Mouse (Mus musculus): ENCODE data around the gene Blm. TPM values are rescaled to one million over a fixed set of nuclear protein-coding genes. Genes with fewer than 3 reads are reported as not detected.

Gene Blm
- polyA plus RNA-seq, 2 experiments, result 19.8 to 24.8 TPM

DNA sequence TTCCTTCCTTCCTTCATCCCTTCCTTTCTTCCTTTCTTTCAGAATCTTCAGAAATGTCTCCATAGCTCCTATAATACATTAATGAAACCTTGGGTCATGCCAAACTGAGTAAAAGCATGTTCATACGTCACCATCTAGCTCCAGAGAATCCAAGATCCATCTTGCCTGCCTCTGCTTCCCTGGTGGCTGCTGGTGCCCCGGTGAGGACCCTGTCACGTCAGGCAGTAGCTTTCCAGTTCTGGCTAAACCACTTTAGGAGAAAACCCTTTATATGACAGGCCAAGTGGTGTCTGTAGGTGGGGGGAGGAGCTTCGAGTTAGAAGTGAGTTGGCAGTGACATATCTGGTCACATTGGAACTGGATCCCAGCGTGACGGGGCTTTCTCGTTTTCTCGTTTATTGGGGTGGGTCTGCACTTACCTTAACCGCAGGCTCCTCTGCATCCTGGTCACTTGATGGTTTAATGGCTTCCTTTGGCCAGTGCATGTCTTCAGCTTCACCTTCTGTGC is 129.7 kb downstream of the Blm start, which contains the start of gene Furin:
Furin (minus strand) TSS at position 249 of the 508 bp plus-strand sequence.
- WGBS (ENCODE audit: insufficient replicate concordance), result 53% methylated on average over 9 of the region's 9 CpGs
- peaks cover 0 to 8% of the 10 kb centered on the region in 2 experiments; a peak in 1 of 4 replicates for H3K4me1 ChIP-seq (replicated peaks; ENCODE audit: control insufficient read depth in 2 of 2, insufficient read depth in 2 of 2, low read length in 1 of 2)
- TF ChIP-seq EP300 (IDR thresholded peaks at IDR 0.05; ENCODE audit: low read depth) (no peak), CTCF (IDR thresholded peaks at IDR 0.05; ENCODE audit: low read depth) (no peak)
- DNase-seq (ENCODE audit: low read depth in 3 of 3, low spot score in 3 of 3) (no peak), ATAC-seq (ENCODE audit: insufficient read depth) (no peak)
- no peak within 1 kb of the TSS for H3K4me2 ChIP-seq (ENCODE audit: low read depth)
- H3K9me3 ChIP-seq (ENCODE audit: control insufficient read depth, low read length), result no peaks in the 10 kb centered on the region
- no peak within 1 kb of the TSS for H3K4me3 ChIP-seq (ENCODE audit: insufficient read depth in 1 of 2, low read depth in 2 of 2, low read length in 2 of 2)
- H3K27me3 ChIP-seq (ENCODE audit: control insufficient read depth, insufficient read depth, low read length), result peaks cover 32% of the 10 kb centered on the region
- no peak within 1 kb of the TSS for H3K9ac ChIP-seq (replicated peaks)
- H3K36me3 ChIP-seq (replicated peaks; ENCODE audit: control insufficient read depth, insufficient read depth, low read depth), result no peaks in the 10 kb centered on the region
- H3K27ac ChIP-seq, result no peak within 1 kb of the TSS

Other genes with a start within 250 kb of the Blm start
- gene Prc1, start 240.7 kb downstream of the Blm start, polyA plus RNA-seq (2012; rRNA removed), result 61.6 and 76.5 TPM in 2 replicates
- gene Prc1, start 240.7 kb downstream of the Blm start, polyA plus RNA-seq (2014; fragmentation: Nextera tagmentation; extraction: Ambion mirVana), result 131 TPM in 2 replicates
- 4.4 and 6.6 TPM in 2 replicates for gene Rccd1, start 210.7 kb downstream of the Blm start, polyA plus RNA-seq (2012; rRNA removed)
- gene Rccd1, start 210.7 kb downstream of the Blm start, polyA plus RNA-seq (2014; fragmentation: Nextera tagmentation; extraction: Ambion mirVana), result 1.6 and 2.8 TPM in 2 replicates
- 3.8 and 7.1 TPM in 2 replicates for gene Unc45a, start 194.1 kb downstream of the Blm start, polyA plus RNA-seq (2012; rRNA removed)
- gene Unc45a, start 194.1 kb downstream of the Blm start, polyA plus RNA-seq (2014; fragmentation: Nextera tagmentation; extraction: Ambion mirVana), result 5.6 and 7.3 TPM in 2 replicates
- gene Hddc3, start 192.0 kb downstream of the Blm start, polyA plus RNA-seq (2012; rRNA removed), result 5.0 and 5.3 TPM in 2 replicates
- 2.8 and 4.6 TPM in 2 replicates for gene Hddc3, start 192.0 kb downstream of the Blm start, polyA plus RNA-seq (2014; fragmentation: Nextera tagmentation; extraction: Ambion mirVana)
- 4.9 TPM in 2 replicates for gene Man2a2, start 163.7 kb downstream of the Blm start, polyA plus RNA-seq (2012; rRNA removed)
- 1.5 and 1.7 TPM in 2 replicates for gene Man2a2, start 163.7 kb downstream of the Blm start, polyA plus RNA-seq (2014; fragmentation: Nextera tagmentation; extraction: Ambion mirVana)
- 9.8 and 11.9 TPM in 2 replicates for gene Fes, start 147.2 kb downstream of the Blm start, polyA plus RNA-seq (2012; rRNA removed)
- gene Fes, start 147.2 kb downstream of the Blm start, polyA plus RNA-seq (2014; fragmentation: Nextera tagmentation; extraction: Ambion mirVana), result 9.0 and 10.1 TPM in 2 replicates
- 6.0 and 6.7 TPM in 2 replicates for gene Furin, start 129.7 kb downstream of the Blm start, polyA plus RNA-seq (2012; rRNA removed)
- 3.8 and 4.5 TPM in 2 replicates for gene Furin, start 129.7 kb downstream of the Blm start, polyA plus RNA-seq (2014; fragmentation: Nextera tagmentation; extraction: Ambion mirVana)
- gene Crtc3, start 153.8 kb upstream of the Blm start, polyA plus RNA-seq (2012; rRNA removed), result 1.7 and 1.9 TPM in 2 replicates
- gene Crtc3, start 153.8 kb upstream of the Blm start, polyA plus RNA-seq (2014; fragmentation: Nextera tagmentation; extraction: Ambion mirVana), result 2.4 and 4.2 TPM in 2 replicates